Mouse (Mus musculus): Measurements from ENCODE around the gene Ephb2. TPM values are rescaled to one million over a fixed set of nuclear protein-coding genes. Genes with fewer than 3 reads are reported as not detected.

The Ephb2 gene
- polyA plus RNA-seq, 1 experiment from 2014 or later, result 0.08 TPM

- TF ChIP-seq EP300 (IDR thresholded peaks at IDR 0.05; ENCODE audit: low read depth) (no peak), CTCF (IDR thresholded peaks at IDR 0.05; ENCODE audit: low read depth) (no peak)
- Histone ChIP-seq H3K4me3 (ENCODE audit: low read depth, low read length) (no peak overlapping the region), H3K36me3 (replicated peaks; ENCODE audit: insufficient read depth, low read length) (no peaks in the 10 kb centered on the region), H3K4me1 (ENCODE audit: insufficient read depth) (0 out of 2 replicates have a peak, but pooled peaks cover under 1% of the 10 kb centered on the region), H3K9ac (replicated peaks) (no peak overlapping the region), H3K9me3 (ENCODE audit: low read length) (no peaks in the 10 kb centered on the region), H3K27ac (ENCODE audit: low read depth) (no peak overlapping the region), H3K4me2 (ENCODE audit: low read depth, low read length) (no peak overlapping the region), H3K27me3 (ENCODE audit: insufficient read depth, low read length) (no peaks in the 10 kb centered on the region)
- whole genome bisulfite sequencing (ENCODE audit: insufficient replicate concordance), result 83% methylated on average over 4 of the region's 4 CpGs
- no peak for DNase-seq
- ATAC-seq, result no peak
These were observed 129.1 kb downstream of the Ephb2 start for GRCm38 (mm10) chr4:136706696-136707095.

- H3K27ac ChIP-seq (ENCODE audit: low read depth), result no peak overlapping the region
- DNase-seq (no peak), ATAC-seq (no peak)
- H3K4me2 ChIP-seq (ENCODE audit: low read depth, low read length), result no peak overlapping the region
- 83% methylated on average over 5 of the region's 5 CpGs for WGBS (ENCODE audit: insufficient replicate concordance)
- H3K4me1 ChIP-seq (ENCODE audit: insufficient read depth), result no peaks in the 10 kb centered on the region
- no peaks in the 10 kb centered on the region for H3K27me3 ChIP-seq (ENCODE audit: insufficient read depth, low read length)
- no peak for TF ChIP-seq CTCF (IDR thresholded peaks at IDR 0.05; ENCODE audit: low read depth)
- no peak for TF ChIP-seq EP300 (IDR thresholded peaks at IDR 0.05; ENCODE audit: low read depth)
- no peaks in the 10 kb centered on the region for H3K9me3 ChIP-seq (ENCODE audit: low read length)
- no peak overlapping the region for H3K4me3 ChIP-seq (ENCODE audit: low read depth, low read length)
- no peaks in the 10 kb centered on the region for H3K36me3 ChIP-seq (replicated peaks; ENCODE audit: insufficient read depth, low read length)
- no peak overlapping the region for H3K9ac ChIP-seq (replicated peaks)
These were observed 130.7 kb downstream of the Ephb2 start for GRCm38 (mm10) chr4:136705091-136705490.

- Histone ChIP-seq H3K36me3 (replicated peaks; ENCODE audit: insufficient read depth, low read length) (no peaks in the 10 kb centered on the region), H3K4me1 (ENCODE audit: insufficient read depth) (no peaks in the 10 kb centered on the region), H3K9ac (replicated peaks) (no peak overlapping the region), H3K27ac (ENCODE audit: low read depth) (no peak overlapping the region), H3K9me3 (ENCODE audit: low read length) (no peaks in the 10 kb centered on the region), H3K4me3 (ENCODE audit: low read depth, low read length) (no peak overlapping the region), H3K4me2 (ENCODE audit: low read depth, low read length) (no peak overlapping the region), H3K27me3 (ENCODE audit: insufficient read depth, low read length) (no peaks in the 10 kb centered on the region)
- no peak for ATAC-seq
- DNase-seq, result no peak
- WGBS (ENCODE audit: insufficient replicate concordance), result 67% methylated on average over 3 of the region's 3 CpGs
- no peak for TF ChIP-seq CTCF (IDR thresholded peaks at IDR 0.05; ENCODE audit: low read depth)
- TF ChIP-seq EP300 (IDR thresholded peaks at IDR 0.05; ENCODE audit: low read depth), result no peak
These were observed 131.2 kb downstream of the Ephb2 start for GRCm38 (mm10) chr4:136704551-136704950.

DNA sequence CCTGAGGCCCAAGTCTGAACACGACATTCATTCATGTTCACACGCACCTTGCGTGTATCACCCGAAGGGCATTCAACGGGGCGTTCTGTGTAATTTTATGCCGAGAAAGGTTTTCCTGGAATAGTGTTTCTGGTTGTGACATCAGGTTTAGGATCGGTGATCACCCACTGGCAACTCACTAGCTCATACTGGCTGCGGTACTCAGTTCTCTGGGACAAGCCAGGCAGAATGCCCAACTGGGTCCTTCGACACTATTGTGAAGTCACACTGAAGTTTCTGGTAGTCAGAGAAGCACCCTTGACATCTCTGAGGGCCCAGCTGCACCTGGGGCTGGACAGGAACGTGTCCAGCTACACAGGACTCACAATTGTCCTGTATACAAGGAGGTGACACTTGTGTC, 132.4 kb downstream of the Ephb2 start:
- 83% methylated on average over 11 of the region's 11 CpGs for WGBS (ENCODE audit: insufficient replicate concordance)
- Histone ChIP-seq H3K4me2 (ENCODE audit: low read depth, low read length) (no peak overlapping the region), H3K4me3 (ENCODE audit: low read depth, low read length) (no peak overlapping the region), H3K4me1 (ENCODE audit: insufficient read depth) (no peaks in the 10 kb centered on the region), H3K9me3 (ENCODE audit: low read length) (no peaks in the 10 kb centered on the region), H3K27me3 (ENCODE audit: insufficient read depth, low read length) (no peaks in the 10 kb centered on the region), H3K36me3 (replicated peaks; ENCODE audit: insufficient read depth, low read length) (no peaks in the 10 kb centered on the region), H3K27ac (ENCODE audit: low read depth) (no peak overlapping the region), H3K9ac (replicated peaks) (no peak overlapping the region)
- DNase-seq (no peak), ATAC-seq (no peak)
- TF ChIP-seq CTCF (IDR thresholded peaks at IDR 0.05; ENCODE audit: low read depth), result no peak
- TF ChIP-seq EP300 (IDR thresholded peaks at IDR 0.05; ENCODE audit: low read depth), result no peak

DNA sequence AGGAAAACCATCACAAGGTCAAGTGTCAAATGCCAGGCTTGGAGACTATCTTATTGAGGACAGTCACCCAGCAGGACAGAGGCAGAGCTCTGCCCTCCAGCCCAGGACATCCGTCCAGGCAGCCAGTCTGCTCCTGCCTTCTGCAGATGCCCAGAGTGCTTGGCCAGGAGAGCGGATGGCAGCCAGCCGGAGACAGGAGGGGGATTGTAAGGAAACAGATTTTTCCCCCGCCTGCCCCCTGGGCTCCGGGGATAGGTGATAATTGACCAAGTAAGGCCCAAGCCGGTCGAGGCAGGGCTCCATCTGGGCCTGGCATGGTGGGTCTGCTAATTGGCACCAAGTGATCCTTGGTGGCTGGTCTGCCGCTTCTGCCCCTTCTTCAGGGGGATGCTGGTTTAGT, 133.3 kb downstream of the Ephb2 start:
- no peak overlapping the region for H3K9ac ChIP-seq (replicated peaks)
- H3K4me1 ChIP-seq (ENCODE audit: insufficient read depth), result no peaks in the 10 kb centered on the region
- 88% methylated on average over 8 of the region's 8 CpGs for WGBS (ENCODE audit: insufficient replicate concordance)
- no peak overlapping the region for H3K4me3 ChIP-seq (ENCODE audit: low read depth, low read length)
- TF ChIP-seq CTCF (IDR thresholded peaks at IDR 0.05; ENCODE audit: low read depth) (no peak), EP300 (IDR thresholded peaks at IDR 0.05; ENCODE audit: low read depth) (no peak)
- no peak for DNase-seq
- no peaks in the 10 kb centered on the region for H3K27me3 ChIP-seq (ENCODE audit: insufficient read depth, low read length)
- no peak overlapping the region for H3K27ac ChIP-seq (ENCODE audit: low read depth)
- ATAC-seq, result no peak
- no peaks in the 10 kb centered on the region for H3K9me3 ChIP-seq (ENCODE audit: low read length)
- H3K36me3 ChIP-seq (replicated peaks; ENCODE audit: insufficient read depth, low read length), result no peaks in the 10 kb centered on the region
- no peak overlapping the region for H3K4me2 ChIP-seq (ENCODE audit: low read depth, low read length)

DNA sequence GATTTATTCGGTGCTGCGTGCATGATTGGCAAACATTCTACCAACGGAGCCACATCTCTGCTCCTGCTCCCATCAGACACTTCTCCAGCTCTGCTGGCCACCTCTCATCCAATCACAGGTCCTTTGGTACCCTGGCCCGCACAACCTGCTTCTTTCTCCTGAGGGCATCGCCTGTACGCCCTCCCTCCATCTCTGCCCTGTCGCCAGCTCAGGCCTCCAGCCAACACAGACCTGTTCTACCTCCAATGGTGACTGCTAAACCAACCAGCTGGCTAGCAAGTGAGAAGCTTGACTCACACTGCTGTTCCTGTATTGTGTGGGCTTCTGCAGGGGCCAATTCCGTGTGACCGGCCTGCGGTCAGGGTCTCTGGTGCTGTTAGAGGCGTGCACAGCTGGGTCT, 134.6 kb downstream of the Ephb2 start:
- H3K36me3 ChIP-seq (replicated peaks; ENCODE audit: insufficient read depth, low read length), result no peaks in the 10 kb centered on the region
- H3K4me1 ChIP-seq (ENCODE audit: insufficient read depth), result no peaks in the 10 kb centered on the region
- H3K27me3 ChIP-seq (ENCODE audit: insufficient read depth, low read length), result no peaks in the 10 kb centered on the region
- ATAC-seq (no peak), DNase-seq (no peak)
- H3K9me3 ChIP-seq (ENCODE audit: low read length), result no peaks in the 10 kb centered on the region
- H3K9ac ChIP-seq (replicated peaks), result no peak overlapping the region
- 86% methylated on average over 11 of the region's 11 CpGs for WGBS (ENCODE audit: insufficient replicate concordance)
- H3K4me2 ChIP-seq (ENCODE audit: low read depth, low read length), result no peak overlapping the region
- H3K27ac ChIP-seq (ENCODE audit: low read depth), result no peak overlapping the region
- H3K4me3 ChIP-seq (ENCODE audit: low read depth, low read length), result no peak overlapping the region
- TF ChIP-seq EP300 (IDR thresholded peaks at IDR 0.05; ENCODE audit: low read depth) (no peak), CTCF (IDR thresholded peaks at IDR 0.05; ENCODE audit: low read depth) (no peak)

DNA sequence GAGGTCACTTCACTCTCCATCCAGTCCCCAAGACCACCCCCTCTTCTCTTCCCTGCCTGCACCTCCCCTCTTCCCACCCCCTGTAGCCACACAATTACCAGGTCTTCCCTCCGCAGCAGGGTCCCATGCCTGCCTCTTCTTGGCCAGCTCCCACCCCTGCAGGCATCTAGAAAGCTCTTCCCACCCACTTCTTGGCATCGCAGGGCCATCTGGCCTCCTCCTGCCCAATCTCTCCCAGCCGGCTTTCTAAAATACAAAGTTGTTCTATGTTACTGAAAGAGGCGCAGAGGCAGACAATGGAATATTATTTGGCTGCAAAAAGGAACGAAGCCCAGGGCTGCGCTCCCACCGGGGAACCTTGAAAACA, 136.7 kb downstream of the Ephb2 start:
- Histone ChIP-seq H3K36me3 (replicated peaks; ENCODE audit: insufficient read depth, low read length) (no peaks in the 10 kb centered on the region), H3K4me3 (ENCODE audit: low read depth, low read length) (no peak overlapping the region), H3K9me3 (ENCODE audit: low read length) (no peaks in the 10 kb centered on the region), H3K27ac (ENCODE audit: low read depth) (no peak overlapping the region), H3K4me1 (ENCODE audit: insufficient read depth) (no peaks in the 10 kb centered on the region), H3K9ac (replicated peaks) (no peak overlapping the region), H3K4me2 (ENCODE audit: low read depth, low read length) (no peak overlapping the region), H3K27me3 (ENCODE audit: insufficient read depth, low read length) (no peaks in the 10 kb centered on the region)
- no peak for TF ChIP-seq EP300 (IDR thresholded peaks at IDR 0.05; ENCODE audit: low read depth)
- no peak for TF ChIP-seq CTCF (IDR thresholded peaks at IDR 0.05; ENCODE audit: low read depth)
- 78% methylated on average over 7 of the region's 7 CpGs for WGBS (ENCODE audit: insufficient replicate concordance)
- ATAC-seq (no peak), DNase-seq (no peak)
